Mouse (Mus musculus): ENCODE measurements around the gene Sf3a1.
A peak's percentile ranks its signal among the peaks of the same experiment; 100 is the strongest.
"Not testable (repeated sequence)": the region's sequence is repeated elsewhere in the genome, so short reads cannot be mapped to it uniquely, and the experiment has no call there.

Gene Sf3a1

GRCm38 (mm10) chr11:4138964-4139363 is 21.2 kb upstream of the Sf3a1 start:
- no peak for DNase-seq

DNA sequence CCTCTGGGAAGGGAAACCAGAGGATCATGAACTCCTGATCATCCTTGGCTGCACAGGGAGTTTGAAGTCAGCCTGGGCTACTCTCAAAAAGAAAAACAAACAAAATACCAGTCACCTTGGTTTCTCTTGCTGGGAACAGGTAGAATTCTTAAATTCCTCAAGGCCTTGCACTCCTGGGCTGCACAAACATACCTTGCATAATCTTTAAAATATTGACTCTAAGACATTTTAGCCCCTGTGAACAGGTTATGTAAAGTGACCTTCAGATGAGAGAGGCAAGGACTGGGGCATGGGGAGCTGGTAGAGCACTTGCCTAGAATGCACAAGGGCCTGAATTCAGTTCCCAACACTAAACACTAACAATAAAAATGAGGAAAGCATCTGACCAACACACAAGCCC is 18.6 kb upstream of the Sf3a1 start:
- no peak for DNase-seq

DNA sequence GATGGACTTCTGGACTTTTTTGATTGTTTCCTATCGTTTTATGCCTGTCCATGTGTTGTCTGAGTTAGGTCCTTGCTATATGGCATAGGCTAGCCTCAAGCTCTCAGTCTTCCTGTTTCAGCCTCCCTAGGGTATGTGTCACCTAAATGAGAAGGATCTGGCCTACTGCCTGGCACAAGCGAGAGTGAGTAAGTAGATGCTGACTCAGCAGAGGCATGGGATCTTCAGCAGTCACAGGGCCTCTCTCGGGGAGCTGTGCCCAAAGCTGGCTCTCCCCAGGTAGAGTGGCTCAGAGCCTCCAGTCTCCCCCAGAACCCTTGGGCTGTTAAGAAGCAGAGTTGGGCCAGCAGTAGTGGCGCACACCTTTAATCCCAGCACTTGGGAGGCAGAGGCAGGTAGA is 17.8 kb upstream of the Sf3a1 start:
- DNase-seq = no peak

DNA sequence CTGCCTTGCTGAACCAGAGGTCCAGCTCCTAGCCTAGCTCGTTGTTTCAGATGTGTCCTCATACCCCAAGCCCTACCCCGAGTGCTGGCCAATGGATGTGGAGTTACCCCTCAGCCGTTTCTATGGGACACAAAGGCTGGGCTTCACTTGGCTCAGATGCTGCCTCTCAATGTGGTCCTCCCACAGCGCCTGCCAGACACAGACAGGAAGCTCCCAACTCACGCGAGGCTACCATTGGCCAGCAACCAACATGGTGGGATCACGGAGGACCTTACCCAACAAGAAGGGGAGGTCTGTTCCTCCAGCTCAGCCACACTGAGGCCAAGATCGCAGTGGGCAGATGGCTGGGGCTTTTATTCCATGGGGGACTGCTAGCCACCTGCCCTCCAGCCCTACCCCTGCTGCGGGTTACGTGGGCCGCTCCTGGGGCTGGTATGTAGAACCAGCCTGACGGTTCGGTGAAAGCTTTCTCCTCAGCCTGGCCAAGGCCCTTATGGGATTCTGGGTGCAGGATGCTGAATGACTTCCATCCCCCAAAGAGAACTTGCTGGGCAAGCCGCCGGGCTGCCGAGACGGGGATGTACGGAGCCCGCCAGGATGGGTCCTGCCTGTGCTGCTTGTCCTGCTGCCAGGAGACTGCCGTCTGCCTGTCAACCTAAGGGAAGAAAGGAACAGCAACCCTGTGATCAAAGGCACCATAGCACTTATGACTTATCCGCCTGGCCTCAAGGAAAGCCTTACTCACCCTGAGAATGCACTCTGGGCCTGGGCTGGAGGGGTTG is 16.7 kb upstream of the Sf3a1 start:
- no peak for DNase-seq

GRCm38 (mm10) chr11:4146381-4146780 is 13.8 kb upstream of the Sf3a1 start:
- DNase-seq = no peak

DNA sequence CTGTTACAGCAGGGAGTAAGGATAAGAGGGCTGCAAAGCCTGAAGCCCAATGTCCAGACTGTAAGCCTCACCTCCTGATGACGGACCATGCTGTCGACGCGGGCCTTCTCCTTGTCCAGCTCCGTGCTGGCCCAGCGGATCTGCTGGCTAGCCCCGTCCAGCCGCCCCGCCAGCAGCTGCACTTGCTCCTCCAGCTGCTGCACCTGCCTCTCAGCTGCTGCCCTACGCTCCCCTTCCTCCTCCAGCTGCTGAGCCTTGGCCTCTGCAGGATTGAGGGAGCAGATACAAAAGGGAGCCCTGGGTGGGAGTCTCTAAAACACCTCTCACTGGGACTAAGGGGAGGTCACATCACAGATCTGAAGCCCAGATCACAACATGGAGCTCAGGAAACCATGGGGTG is 13.1 kb upstream of the Sf3a1 start:
- no peak for DNase-seq

GRCm38 (mm10) chr11:4148120-4148519 is 12.0 kb upstream of the Sf3a1 start:
- peak; percentile 97 for DNase-seq

DNA sequence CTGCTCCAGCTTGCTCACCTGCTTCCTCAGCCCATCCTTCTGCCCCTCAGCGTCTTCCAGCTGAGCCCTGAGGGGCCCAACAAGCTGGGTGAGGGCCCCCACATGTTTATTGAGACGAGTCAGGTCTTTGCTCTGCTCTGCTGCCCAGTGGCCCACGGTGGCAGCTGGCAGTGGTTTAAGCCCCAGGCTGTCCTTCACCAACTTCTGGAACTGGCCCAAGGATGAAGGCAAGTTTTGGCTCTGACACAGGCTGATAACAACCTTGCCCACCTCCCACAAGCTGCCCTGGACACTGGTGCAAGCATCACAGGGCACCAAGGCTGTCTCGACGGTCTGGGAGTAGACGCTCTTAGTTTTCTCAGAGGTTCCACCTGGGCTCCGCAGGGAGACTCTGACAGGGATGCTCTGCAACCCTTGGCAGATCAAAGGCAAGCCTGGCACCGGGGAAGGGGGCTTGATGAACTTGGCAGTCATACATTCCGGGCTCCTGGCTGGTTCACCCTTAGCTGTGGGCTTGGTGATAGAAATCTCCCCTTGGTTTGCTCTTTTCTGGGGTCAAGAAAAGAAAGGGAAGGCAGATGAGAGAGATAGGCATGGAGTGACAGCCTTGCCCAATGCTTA is 11.5 kb upstream of the Sf3a1 start:
- DNase-seq = no peak

DNA sequence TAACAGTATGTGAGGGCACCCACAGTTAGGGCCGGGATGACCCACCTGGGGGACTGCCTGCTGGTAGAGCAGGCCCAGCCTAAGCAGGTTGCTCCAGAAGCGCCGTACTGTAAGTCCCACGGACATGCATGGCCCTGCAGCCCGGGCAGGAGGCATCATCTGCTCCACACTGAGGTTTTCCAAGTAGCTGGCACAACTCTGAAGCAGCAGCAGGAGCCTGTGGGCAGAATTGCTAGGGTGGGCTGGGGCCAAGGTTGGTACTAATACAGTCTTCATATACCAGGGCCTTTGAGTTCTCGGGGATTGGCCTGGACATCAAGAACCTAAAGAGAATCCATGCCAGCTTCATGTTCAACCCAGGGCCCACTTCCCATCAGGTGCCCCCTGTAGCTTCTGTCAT is 10.3 kb upstream of the Sf3a1 start:
- no peak for DNase-seq

GRCm38 (mm10) chr11:4153694-4154093 is 6.5 kb upstream of the Sf3a1 start:
- DNase-seq = no peak

DNA sequence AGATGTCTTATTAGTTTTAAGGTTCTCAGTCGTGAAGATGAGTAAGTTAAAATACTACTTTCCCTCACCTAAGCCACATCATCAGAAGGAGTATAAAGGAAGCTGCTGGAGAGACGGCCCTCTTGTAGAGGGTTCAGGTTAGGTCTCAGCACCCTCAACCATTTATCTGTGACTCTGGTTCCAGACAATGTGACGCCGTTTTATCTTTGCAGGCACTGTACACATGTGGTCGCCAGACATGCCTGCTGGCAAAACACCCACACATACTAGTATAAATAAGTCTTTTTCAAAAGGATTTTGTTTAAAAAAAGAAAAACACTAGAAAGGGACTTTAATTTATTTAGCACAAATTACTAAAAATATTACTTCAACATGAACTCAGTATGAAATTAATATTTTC is 4.5 kb upstream of the Sf3a1 start:
- no peak for DNase-seq

- no peak for DNase-seq
Observed at GRCm38 (mm10) chr11:4158676-4159075, 1.5 kb upstream of the Sf3a1 start.

- no peak for DNase-seq
Observed at GRCm38 (mm10) chr11:4160758-4161480, 769 bp downstream of the Sf3a1 start.

DNA sequence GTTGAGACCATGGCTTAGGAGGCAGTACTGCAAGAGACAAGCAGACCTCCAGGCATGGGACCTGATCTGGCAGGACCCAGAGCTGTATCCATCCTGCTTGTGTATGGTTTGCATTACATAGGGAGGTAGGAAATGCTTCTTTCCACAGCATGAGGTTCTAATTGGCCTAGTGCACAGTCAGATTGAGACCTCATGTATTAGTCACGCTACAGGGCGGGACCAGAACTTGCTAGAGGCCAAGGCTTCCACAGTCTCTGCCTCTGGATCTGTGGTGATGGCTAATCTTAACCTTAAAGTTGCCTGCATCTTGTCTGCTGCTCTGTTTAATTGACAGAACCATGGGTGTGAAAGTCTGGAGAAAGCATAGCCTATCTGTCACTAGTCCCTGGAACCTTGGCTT is 4.6 kb downstream of the Sf3a1 start:
- no peak for DNase-seq

DNA sequence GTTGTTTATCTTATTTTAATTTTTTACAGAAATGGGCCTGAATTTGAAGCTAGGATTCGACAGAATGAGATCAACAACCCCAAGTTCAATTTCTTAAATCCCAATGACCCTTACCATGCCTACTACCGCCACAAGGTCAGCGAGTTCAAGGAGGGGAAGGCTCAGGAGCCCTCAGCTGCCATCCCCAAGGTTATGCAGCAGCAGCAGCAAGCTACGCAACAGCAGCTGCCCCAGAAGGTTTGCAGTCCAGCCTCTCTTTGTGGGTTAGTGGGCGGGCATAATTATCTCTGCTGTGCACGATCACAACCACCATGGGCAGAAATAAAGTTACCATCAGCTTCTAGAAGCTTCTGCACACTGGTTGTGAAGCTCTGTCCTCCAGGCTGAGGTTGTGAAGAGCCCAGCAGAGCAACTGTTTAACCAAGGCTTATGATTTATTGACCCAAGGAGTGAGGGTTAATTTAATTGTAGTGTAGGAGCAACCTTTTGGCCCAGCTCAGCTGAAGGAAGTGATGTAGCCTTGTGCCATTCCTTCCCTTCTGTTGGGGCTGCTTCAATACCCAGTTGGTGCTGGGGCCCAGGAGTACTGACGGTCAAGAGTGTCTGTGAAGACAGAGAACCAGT is 6.4 kb downstream of the Sf3a1 start:
- DNase-seq = no peak

DNA sequence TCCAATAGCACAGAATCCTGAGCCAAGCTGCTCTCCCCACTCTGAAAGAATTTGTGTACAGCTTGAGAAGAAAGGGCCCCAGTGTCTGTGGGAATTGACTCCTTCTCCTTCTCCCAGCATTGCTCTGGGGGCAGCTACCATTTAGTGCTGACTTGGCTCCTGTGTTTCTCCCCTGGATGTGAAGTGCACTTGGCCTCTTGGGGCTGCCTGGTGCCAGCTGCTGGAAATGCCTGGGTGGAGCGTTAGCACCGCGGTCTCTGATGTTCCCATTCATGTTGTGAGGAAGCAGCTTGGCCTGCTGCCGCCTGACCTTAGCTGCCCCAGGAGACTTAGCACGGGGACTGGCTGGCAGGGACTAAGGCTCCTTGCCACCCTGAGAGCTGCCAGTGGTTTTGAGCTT is 14.4 kb downstream of the Sf3a1 start:
- peak; percentile 98 for DNase-seq

DNA sequence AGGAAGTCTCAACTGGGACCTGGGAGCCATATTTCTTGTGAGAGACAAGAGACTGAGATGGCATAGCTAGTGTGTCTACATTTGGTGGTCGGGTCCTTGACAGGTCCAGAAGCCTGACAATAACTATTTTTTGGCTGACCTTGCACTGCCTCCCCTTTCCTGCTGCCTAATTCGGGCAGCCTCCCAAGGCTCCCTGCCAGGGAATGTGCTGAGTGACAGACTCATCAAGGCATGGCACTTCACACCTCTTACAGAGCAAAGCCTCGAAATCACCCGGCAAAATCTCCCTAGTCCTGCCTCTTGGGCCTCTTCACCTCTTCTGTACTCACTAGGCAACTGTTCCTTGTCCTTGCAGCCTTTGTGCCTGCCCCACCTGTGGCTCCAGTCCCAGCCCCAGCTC is 17.6 kb downstream of the Sf3a1 start:
- DNase-seq = peak; percentile 95

- DNase-seq = peak; percentile 92
Observed at GRCm38 (mm10) chr11:4182061-4182460, 21.9 kb downstream of the Sf3a1 start.

DNA sequence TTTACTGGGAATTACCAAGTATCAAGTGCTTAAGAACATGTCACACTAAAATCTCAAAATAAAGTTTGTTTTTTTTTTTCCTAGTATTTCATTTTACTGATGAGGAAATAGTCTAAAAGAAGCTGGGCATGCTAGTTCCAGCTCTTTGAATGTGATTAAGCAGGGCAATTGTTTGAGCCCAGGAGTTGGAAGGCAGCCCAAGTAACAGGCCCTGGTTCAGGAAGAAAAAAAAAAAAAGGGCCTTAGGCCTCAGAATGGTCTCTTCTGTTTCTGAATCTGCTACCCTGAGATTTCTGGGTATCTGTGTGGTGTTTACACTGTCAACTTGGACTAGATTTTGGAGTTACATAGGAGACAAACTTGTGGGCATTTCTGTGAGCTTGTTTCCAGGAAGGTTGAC is 23.4 kb downstream of the Sf3a1 start:
- DNase-seq = no peak

DNA sequence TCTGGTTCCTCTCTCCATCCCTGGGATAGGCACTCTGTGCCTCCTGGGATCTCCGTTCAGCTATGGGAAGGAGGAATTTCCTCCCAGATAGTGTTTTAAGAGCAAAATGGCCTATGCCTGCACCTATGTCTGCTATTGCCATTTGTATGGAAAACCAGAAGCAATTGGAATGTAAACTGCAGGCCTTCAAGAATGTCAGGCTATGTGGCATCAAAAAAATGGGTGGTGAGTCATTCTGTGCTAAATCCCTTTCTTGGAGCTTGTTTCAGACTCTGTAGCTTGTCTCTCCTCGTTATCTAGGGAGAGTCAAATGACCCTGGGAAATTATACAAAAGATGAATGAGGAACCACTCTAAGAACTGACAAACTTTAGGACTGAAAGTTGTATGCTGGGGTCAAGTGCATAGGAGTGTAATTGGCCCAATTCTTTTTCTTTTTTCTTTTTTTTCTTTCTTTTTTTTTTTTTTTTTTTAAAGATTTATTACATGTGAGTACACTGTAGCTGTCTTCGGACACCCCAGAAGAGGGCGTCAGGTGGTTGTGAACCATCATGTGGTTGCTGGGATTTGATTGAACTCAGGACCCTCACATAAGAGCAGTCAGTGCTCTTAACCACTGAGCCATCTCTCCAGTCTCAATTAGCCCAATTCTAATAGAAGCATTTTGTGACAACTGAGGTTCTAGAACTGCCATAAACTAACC is 24.3 kb downstream of the Sf3a1 start:
- DNase-seq = no peak

GRCm38 (mm10) chr11:4185480-4185879 is 25.3 kb downstream of the Sf3a1 start:
- DNase-seq = not testable (repeated sequence)

DNA sequence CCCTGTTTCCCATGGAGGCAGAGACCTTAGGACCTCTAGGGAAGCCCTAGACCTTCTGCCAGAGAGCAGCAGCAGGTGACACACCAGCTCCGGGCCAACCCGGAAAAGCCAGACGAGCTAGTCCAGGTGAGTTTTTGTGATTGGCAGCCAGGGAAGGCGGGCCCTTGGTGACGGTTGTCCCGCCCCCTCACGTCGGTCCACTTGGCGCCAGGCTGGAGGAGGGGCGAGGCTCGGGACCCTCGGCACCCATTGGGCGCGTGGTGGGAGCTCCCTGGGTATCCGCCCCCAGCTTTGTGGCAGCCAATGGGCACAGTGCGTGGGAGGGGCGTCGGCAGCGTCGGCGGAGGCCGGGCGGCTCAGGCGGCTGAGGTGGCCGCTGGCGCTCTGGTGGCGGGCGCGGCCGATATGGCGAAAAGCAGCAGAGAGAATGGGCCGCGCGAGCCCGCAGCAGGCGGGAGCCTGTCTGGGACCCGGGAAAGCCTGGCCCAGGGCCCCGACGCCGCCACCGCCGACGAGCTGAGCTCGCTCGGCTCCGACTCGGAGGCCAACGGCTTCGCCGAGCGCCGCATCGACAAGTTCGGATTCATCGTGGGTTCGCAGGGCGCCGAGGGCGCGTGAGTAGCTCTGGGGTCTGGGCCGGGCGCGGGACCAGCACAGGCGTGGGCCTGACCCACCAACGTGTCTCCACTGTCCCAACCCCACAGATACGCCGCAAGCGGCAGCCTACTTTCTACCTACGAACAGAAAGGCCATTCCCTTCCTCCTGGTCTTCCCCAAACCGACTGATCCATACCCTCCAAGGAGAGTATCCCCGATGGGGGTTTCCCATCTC is 26.6 kb downstream of the Sf3a1 start, which contains the start of gene Tbc1d10a:
TSS of gene Tbc1d10a (plus strand) at position 304 of the 832 bp plus-strand sequence.
- DNase-seq = peak; percentile 100
